Mouse (Mus musculus) MEL (cell line): Measurements from ENCODE around the gene Nprl3. TPM values are rescaled to one million over a fixed set of nuclear protein-coding genes. Genes with fewer than 3 reads are reported as not detected.
A peak's percentile ranks its signal among the peaks of the same experiment; 100 is the strongest.

Source experiments
- DNase-seq: peaks from one replicate; pipeline ENCODE4 v3.0.0; 2011; ENCODE audit warnings: low read depth, low spot score
- H3K27ac ChIP-seq: 2 replicates; pipeline ENCODE4 v1.5.1; 2012; ENCODE audit warnings: low read depth, mild to moderate bottlenecking, control low read depth, low read length, moderate library complexity; ENCODE audit not compliant: control insufficient read depth
- H3K27me3 ChIP-seq, 2 experiments: fragments of 150-350 bp in 1 of 2; sonication (generic) in 1 of 2; 2 replicates each; pipeline ENCODE4 v1.6.1; 2012; ENCODE audit warnings: low read length in 2 of 2, mild to moderate bottlenecking in 2 of 2, improper control_type of control experiment in 1 of 2, moderate library complexity in 1 of 2; ENCODE audit not compliant: insufficient read depth in 2 of 2, control insufficient read depth in 1 of 2
- H3K36me3 ChIP-seq, 2 experiments: 2 replicates each; pipeline ENCODE4 v1.6.1; 2012 to 2014; ENCODE audit warnings: low read length in 2 of 2, improper control_type of control experiment in 1 of 2, inconsistent platforms in 1 of 2, mild to moderate bottlenecking in 1 of 2; ENCODE audit not compliant: insufficient read depth in 2 of 2, control insufficient read depth in 1 of 2
- H3K4me1 ChIP-seq, 2 experiments: fragments of 150-350 bp in 1 of 2; sonication (generic) in 1 of 2; 2 replicates each; pipeline ENCODE4 v1.6.1; 2012; ENCODE audit warnings: low read length in 2 of 2, improper control_type of control experiment in 1 of 2, mild to moderate bottlenecking in 1 of 2; ENCODE audit not compliant: insufficient read depth in 2 of 2, control insufficient read depth in 1 of 2
- H3K4me3 ChIP-seq, 2 experiments: fragments of 150-350 bp in 1 of 2; sonication (generic) in 1 of 2; 2 replicates each; pipeline ENCODE4 v1.5.1; 2012; ENCODE audit warnings: low read depth in 2 of 2, low read length in 2 of 2, mild to moderate bottlenecking in 2 of 2, moderate library complexity in 2 of 2, control low read depth in 1 of 2, improper control_type of control experiment in 1 of 2; ENCODE audit not compliant: control insufficient read depth in 1 of 2, insufficient read depth in 1 of 2
- H3K79me2 ChIP-seq: 2 replicates; pipeline ENCODE4 v1.6.1; 2012; ENCODE audit warnings: mild to moderate bottlenecking, low read length, moderate library complexity; ENCODE audit not compliant: control insufficient read depth, poor library complexity, insufficient read depth
- H3K9ac ChIP-seq: 2 replicates; pipeline ENCODE4 v1.6.1; 2012; ENCODE audit warnings: low read depth, mild to moderate bottlenecking, control low read depth, low read length, moderate library complexity; ENCODE audit not compliant: control insufficient read depth, poor library complexity, severe bottlenecking
- H3K9me3 ChIP-seq: fragments of 150-350 bp; sonication (generic); replicated peaks from 2 replicates; pipeline ENCODE4 v1.6.1; 2012; ENCODE audit warnings: mild to moderate bottlenecking, low read length, improper control_type of control experiment, moderate library complexity; ENCODE audit not compliant: insufficient read depth
- E2F4 ChIP-seq: IDR thresholded peaks from 2 replicates; pipeline ENCODE4 v1.6.1; 2011; ENCODE audit warnings: low read depth, low read length, improper control_type of control experiment, borderline replicate concordance
- ELF1 ChIP-seq: IDR thresholded peaks from 2 replicates; pipeline ENCODE4 v1.6.1; 2014; ENCODE audit warnings: low read depth, mild to moderate bottlenecking, inconsistent platforms, low read length, improper control_type of control experiment, moderate library complexity
- HCFC1 ChIP-seq: IDR thresholded peaks from 2 replicates; pipeline ENCODE4 v1.6.1; 2012; ENCODE audit warnings: low read depth, mild to moderate bottlenecking, inconsistent platforms, low read length, improper control_type of control experiment, moderate library complexity
- JUND ChIP-seq: IDR thresholded peaks from 2 replicates; pipeline ENCODE4 v1.6.1; 2011; ENCODE audit warnings: low read depth, mild to moderate bottlenecking, improper control_type of control experiment, low read length
- MAZ ChIP-seq: IDR thresholded peaks from 2 replicates; pipeline ENCODE4 v1.6.1; 2012; ENCODE audit warnings: low read depth, mild to moderate bottlenecking, inconsistent platforms, low read length, improper control_type of control experiment
- SIN3A ChIP-seq: IDR thresholded peaks from 2 replicates; pipeline ENCODE4 v1.6.1; 2012; ENCODE audit warnings: low read length, improper control_type of control experiment, inconsistent platforms
- SMC3 ChIP-seq: IDR thresholded peaks from 2 replicates; pipeline ENCODE4 v1.6.1; 2011; ENCODE audit warnings: low read depth, low read length, improper control_type of control experiment
- TAL1 ChIP-seq: IDR thresholded peaks from 2 replicates; pipeline ENCODE4 v1.6.1; 2012; ENCODE audit warnings: mild to moderate bottlenecking, inconsistent platforms, low read length, moderate library complexity, mixed read lengths
- polyA plus RNA-seq, 2 experiments: library from polyadenylated mRNA; stranded (reverse) in 1 of 2; unstranded in 1 of 2; fragments of >175 nt in 1 of 2; fragments of >200 nt in 1 of 2; gene quantifications; 2 replicates each; pipeline versions ENCODE4 v1.2.1 to v1.2.4; 2012; ENCODE audit warnings: low replicate concordance in 2 of 2, low read depth in 1 of 2; ENCODE audit not compliant: insufficient read length in 2 of 2, insufficient read depth in 1 of 2, missing spikeins in 1 of 2
- total RNA-seq: library from RNA; depleted of rRNA; stranded (reverse); fragments of 300-350 nt; gene quantifications from 2 replicates; pipeline ENCODE4 v1.2.3, GENCODE M21; 2012

The Nprl3 gene
- total and polyA plus RNA-seq, 3 experiments, result 14.1 to 18.4 TPM; not detected in 1

GRCm38 (mm10) chr11:32226124-32226871 is 41.2 kb downstream of the Nprl3 start, which contains the start of gene Mpg (continued):
- TF ChIP-seq SMC3 (no peak), SIN3A (peak; percentile 86), HCFC1 (peak; percentile 78), JUND (no peak), MAZ (peak; percentile 51; the same call in 1 of the 2 replicates), TAL1 (no peak), E2F4 (no peak)

- H3K36me3 ChIP-seq, result peaks cover 0 to 13% of the 10 kb centered on the region in 2 experiments; a peak in 2 of 4 replicates
- peak overlapping the region; percentile 52 for H3K27ac ChIP-seq
- peaks cover 10 to 14% of the 10 kb centered on the region in 2 experiments for H3K27me3 ChIP-seq
- DNase-seq, result peak; percentile 70
- peak overlapping the region; percentile 55 for H3K9ac ChIP-seq
- peaks cover 11% of the 10 kb centered on the region for H3K79me2 ChIP-seq
- H3K4me3 ChIP-seq, result peak overlapping the region; percentile 2 to 17; a peak in 1 of 4 replicates
- TF ChIP-seq ELF1, result 0 out of 2 replicates have a peak, but pooled peaks have one; percentile 4
- no peak for TF ChIP-seq MAZ
- H3K4me1 ChIP-seq, result peaks cover 9 to 30% of the 10 kb centered on the region in 2 experiments
- H3K9me3 ChIP-seq, result no peaks in the 10 kb centered on the region
These were observed 42.0 kb downstream of the Nprl3 start for GRCm38 (mm10) chr11:32225222-32226104.

- no peak for TF ChIP-seq MAZ
- TF ChIP-seq ELF1, result peak; percentile 60; the same call in 1 of the 2 replicates
- H3K4me3 ChIP-seq, result no peak overlapping the region
- H3K4me1 ChIP-seq, result peaks cover 9 to 29% of the 10 kb centered on the region in 2 experiments
- H3K27me3 ChIP-seq, result peaks cover 10 to 14% of the 10 kb centered on the region in 2 experiments
- H3K9ac ChIP-seq, result peak overlapping the region; percentile 55
- peaks cover 0 to 13% of the 10 kb centered on the region in 2 experiments; a peak in 2 of 4 replicates for H3K36me3 ChIP-seq
- no peak overlapping the region for H3K27ac ChIP-seq
- no peaks in the 10 kb centered on the region for H3K9me3 ChIP-seq
- H3K79me2 ChIP-seq, result peaks cover 11% of the 10 kb centered on the region
- DNase-seq, result no peak
These were observed 42.9 kb downstream of the Nprl3 start for GRCm38 (mm10) chr11:32224468-32225139.
